Mouse (Mus musculus): Measurements from ENCODE around the gene Bcl7a. TPM values are rescaled to one million over a fixed set of nuclear protein-coding genes. Genes with fewer than 3 reads are reported as not detected.

The Bcl7a gene
- polyA plus RNA-seq, 1 experiment from 2014 or later: 45.7 TPM

Other genes with a start within 250 kb of the Bcl7a start
- 2.9 and 3.0 TPM in 2 replicates for gene Rhof, start 211.1 kb upstream of the Bcl7a start, polyA plus RNA-seq (2016; fragmentation: Nextera tagmentation; extraction: Ambion mirVana)
- 10.9 and 11.4 TPM in 2 replicates for gene Setd1b, start 201.6 kb upstream of the Bcl7a start, polyA plus RNA-seq (2016; fragmentation: Nextera tagmentation; extraction: Ambion mirVana)
- 89.3 and 91.0 TPM in 2 replicates for gene Psmd9, start 174.4 kb upstream of the Bcl7a start, polyA plus RNA-seq (2016; fragmentation: Nextera tagmentation; extraction: Ambion mirVana)
- gene Hpd, start 161.1 kb upstream of the Bcl7a start, polyA plus RNA-seq (2016; fragmentation: Nextera tagmentation; extraction: Ambion mirVana): not detected in 2 replicates
- 0.44 TPM in 2 replicates for gene Wdr66, start 91.7 kb upstream of the Bcl7a start, polyA plus RNA-seq (2016; fragmentation: Nextera tagmentation; extraction: Ambion mirVana)
- gene Mlxip, start 51.0 kb downstream of the Bcl7a start, polyA plus RNA-seq (2016; fragmentation: Nextera tagmentation; extraction: Ambion mirVana): 12.8 and 15.3 TPM in 2 replicates
- gene Lrrc43, start 145.5 kb downstream of the Bcl7a start, polyA plus RNA-seq (2016; fragmentation: Nextera tagmentation; extraction: Ambion mirVana): not detected in 2 replicates
- gene Il31, start 145.7 kb downstream of the Bcl7a start, polyA plus RNA-seq (2016; fragmentation: Nextera tagmentation; extraction: Ambion mirVana): not detected in 2 replicates
- gene B3gnt4, start 166.6 kb downstream of the Bcl7a start, polyA plus RNA-seq (2016; fragmentation: Nextera tagmentation; extraction: Ambion mirVana): 0.92 and 1.6 TPM in 2 replicates
- gene Diablo, start 180.3 kb downstream of the Bcl7a start, polyA plus RNA-seq (2016; fragmentation: Nextera tagmentation; extraction: Ambion mirVana): 112 and 120 TPM in 2 replicates
- gene Gm49027, start 181.7 kb downstream of the Bcl7a start, polyA plus RNA-seq (2016; fragmentation: Nextera tagmentation; extraction: Ambion mirVana): 0.24 and 0.32 TPM in 2 replicates
- gene Vps33a, start 229.2 kb downstream of the Bcl7a start, polyA plus RNA-seq (2016; fragmentation: Nextera tagmentation; extraction: Ambion mirVana): 25.7 and 28.6 TPM in 2 replicates

Data from limb, embryonic 12.5 days (tissue).